In genomic region chr17:80480031-80480854, GRCm38 (mm10) we compare ENCODE assay signal across 8 mouse cellular contexts. TPM values are rescaled to one million over a fixed set of nuclear protein-coding genes. Genes with fewer than 3 reads are reported as not detected.
A peak's percentile ranks its signal among the peaks of the same experiment; 100 is the strongest.
DNase-seq lines count a peak whose midpoint lies in the region; ATAC-seq and TF ChIP-seq lines count a peak whose summit lies in the region.

Sos1 (minus strand) TSS chr17:80480453.

- peak within 1 kb of the TSS; percentile 97 for H3K4me3 ChIP-seq in embryonic facial prominence, embryonic 10.5 days
- peak within 1 kb of the TSS; percentile 92 for H3K4me3 ChIP-seq in intestine, postnatal 0 days (ENCODE audit: low read depth, low read length)
- peak within 1 kb of the TSS; percentile 82 for H3K4me3 ChIP-seq in midbrain, embryonic 11.5 days (ENCODE audit: low read depth, low read length)

- ATAC-seq in granulocyte monocyte progenitor cell, adult 5-6 weeks (replicated peaks; ENCODE audit: poor library complexity, severe bottlenecking) = peak; percentile 67
- peak; percentile 85 for ATAC-seq in intestine, postnatal 0 days
- ATAC-seq in midbrain, embryonic 11.5 days (ENCODE audit: low FRiP score) = peak; percentile 88

- H3K9me3 ChIP-seq in embryonic facial prominence, embryonic 10.5 days = no peaks in the 10 kb centered on the region
- no peaks in the 10 kb centered on the region for H3K9me3 ChIP-seq in intestine, postnatal 0 days (ENCODE audit: control insufficient read depth)
- H3K9me3 ChIP-seq in midbrain, embryonic 11.5 days (ENCODE audit: control insufficient read depth, low read length) = no peaks in the 10 kb centered on the region

- peaks cover 22% of the 10 kb centered on the region for H3K36me3 ChIP-seq in embryonic facial prominence, embryonic 10.5 days (replicated peaks)
- H3K36me3 ChIP-seq in intestine, postnatal 0 days (ENCODE audit: control insufficient read depth, insufficient read depth) = no peaks in the 10 kb centered on the region
- no peaks in the 10 kb centered on the region for H3K36me3 ChIP-seq in midbrain, embryonic 11.5 days (ENCODE audit: control insufficient read depth, insufficient read depth, low read length)

- intact Hi-C loops in left cerebral cortex, postnatal 4 days (cut with DNase I) = loop anchor here (2.0 kb wide), 1 partner anchor 79 kb away; no protein-coding TSS in a partner anchor

- TF ChIP-seq CTCF in intestine, postnatal 0 days (IDR thresholded peaks at IDR 0.05; ENCODE audit: low read depth) = peak; percentile 7; the same call in 1 of the 2 replicates

- under 1% methylated on average over 90 of the region's 90 CpGs for WGBS in embryonic facial prominence, embryonic 10.5 days
- under 1% methylated on average over 52 of the region's 90 CpGs for WGBS in intestine, postnatal 0 days
- under 1% methylated on average over 78 of the region's 90 CpGs for WGBS in midbrain, embryonic 11.5 days

- peaks cover 38% of the 10 kb centered on the region for H3K4me1 ChIP-seq in embryonic facial prominence, embryonic 10.5 days
- H3K4me1 ChIP-seq in intestine, postnatal 0 days (replicated peaks; ENCODE audit: control insufficient read depth, insufficient read depth, low read length) = 0 out of 2 replicates have a peak, but pooled peaks cover 11% of the 10 kb centered on the region
- H3K4me1 ChIP-seq in midbrain, embryonic 11.5 days (ENCODE audit: control insufficient read depth, insufficient read depth, low read length) = peaks cover 15% of the 10 kb centered on the region

- H3K27me3 ChIP-seq in embryonic facial prominence, embryonic 10.5 days (replicated peaks; ENCODE audit: low read depth, poor library complexity, severe bottlenecking) = no peaks in the 10 kb centered on the region
- H3K27me3 ChIP-seq in intestine, postnatal 0 days (replicated peaks; ENCODE audit: control insufficient read depth, insufficient read depth, low read length) = no peaks in the 10 kb centered on the region
- no peaks in the 10 kb centered on the region for H3K27me3 ChIP-seq in midbrain, embryonic 11.5 days (ENCODE audit: control insufficient read depth, insufficient read depth, low read length)

- DNase-seq in adrenal gland, postnatal 14 days = peak; percentile 98
- peak; percentile 98 for DNase-seq in embryonic facial prominence, embryonic 10.5 days (ENCODE audit: low spot score)
- peak; percentile 98 for DNase-seq in left cerebral cortex, postnatal 4 days
- DNase-seq in midbrain, embryonic 11.5 days (ENCODE audit: low spot score, missing footprints) = peak; percentile 99
- DNase-seq in right cerebral cortex, postnatal 4 days = peak; percentile 98
- peak; percentile 97 for DNase-seq in yolk sac, embryonic 10.5 days (ENCODE audit: low spot score)

- H3K4me2 ChIP-seq in intestine, postnatal 0 days (replicated peaks; ENCODE audit: low read depth) = peak within 1 kb of the TSS; percentile 74
- H3K4me2 ChIP-seq in midbrain, embryonic 11.5 days = peak within 1 kb of the TSS; percentile 65

- peak within 1 kb of the TSS; percentile 97 for H3K9ac ChIP-seq in intestine, postnatal 0 days (ENCODE audit: low read depth, low read length)
- H3K9ac ChIP-seq in midbrain, embryonic 11.5 days (ENCODE audit: low read length) = peak within 1 kb of the TSS; percentile 90

- H3K27ac ChIP-seq in embryonic facial prominence, embryonic 10.5 days (replicated peaks) = peak within 1 kb of the TSS; percentile 97
- peak within 1 kb of the TSS; percentile 97 for H3K27ac ChIP-seq in intestine, postnatal 0 days (ENCODE audit: low read depth, low read length)
- H3K27ac ChIP-seq in midbrain, embryonic 11.5 days (ENCODE audit: low read depth, low read length) = peak within 1 kb of the TSS; percentile 90

RNA-seq across cellular contexts. Expression of gene Sos1, which starts in this region (rescaled TPM):
- 24.3 and 24.5 TPM in 2 replicates for total RNA-seq in adrenal gland, postnatal 14 days (2021)
- polyA plus RNA-seq in embryonic facial prominence, embryonic 10.5 days (2016; fragmentation: Nextera tagmentation; extraction: Ambion mirVana) = 4.9 and 5.1 TPM in 2 replicates
- total RNA-seq in granulocyte monocyte progenitor cell, adult 5-6 weeks (2014; fragmentation: Nextera tagmentation) = 13.9 and 17.0 TPM in 2 replicates
- 7.2 and 8.4 TPM in 2 replicates for total RNA-seq in granulocyte monocyte progenitor cell, adult 5-6 weeks (2017)
- polyA plus RNA-seq in intestine, postnatal 0 days (2015; fragmentation: Nextera tagmentation; extraction: Ambion mirVana) = 3.9 and 4.4 TPM in 2 replicates
- 10 to 100 TPM; 43.5 to 45.9 TPM for total RNA-seq in left cerebral cortex, postnatal 4 days (2021)
- 8.6 and 8.9 TPM in 2 replicates for polyA plus RNA-seq in midbrain, embryonic 11.5 days (2014; fragmentation: Nextera tagmentation; extraction: Ambion mirVana)

Comparison
In these comparisons a context has a peak if more than half of its experiments do, and no peak if none do; other contexts are left out.
1. Peak in every context shown above with its lines: DNase-seq, ATAC-seq, H3K4me3 ChIP-seq and H3K27ac ChIP-seq.